Mouse (Mus musculus) CH12.LX (cell line): ENCODE data around the gene Ctla4. TPM values are rescaled to one million over a fixed set of nuclear protein-coding genes. Genes with fewer than 3 reads are reported as not detected.

ENCODE experiments used
- DNase-seq: peaks from one replicate; pipeline ENCODE4 v3.0.0-alpha.2; 2013; ENCODE audit errors: extremely low read depth
- H3K27ac ChIP-seq: 2 replicates; pipeline ENCODE4 v1.5.1; 2012; ENCODE audit warnings: low read depth, mild to moderate bottlenecking, control low read depth, moderate library complexity; ENCODE audit not compliant: insufficient read depth
- H3K27me3 ChIP-seq: replicated peaks from 2 replicates; pipeline ENCODE3; 2012; ENCODE audit warnings: inconsistent platforms
- H3K36me3 ChIP-seq, 2 experiments: replicated peaks in 1 of 2; 2 replicates each; pipeline versions ENCODE3 to v1.6.1; 2012; ENCODE audit warnings: inconsistent platforms in 1 of 2, low read length in 1 of 2, mild to moderate bottlenecking in 1 of 2, mixed read lengths in 1 of 2, moderate library complexity in 1 of 2; ENCODE audit not compliant: control insufficient read depth in 1 of 2, insufficient read depth in 1 of 2
- H3K4me1 ChIP-seq, 2 experiments: 2 replicates each; pipeline ENCODE4 v1.6.1; 2012; ENCODE audit warnings: inconsistent platforms in 1 of 2, moderate library complexity in 1 of 2; ENCODE audit not compliant: insufficient read depth in 2 of 2, control insufficient read depth in 1 of 2
- H3K4me2 ChIP-seq: 2 replicates; pipeline ENCODE4 v1.6.1; 2012; ENCODE audit warnings: low read depth, mild to moderate bottlenecking, control low read depth; ENCODE audit not compliant: poor library complexity, insufficient read depth, severe bottlenecking
- H3K4me3 ChIP-seq, 3 experiments: fragments of 150-350 bp in 1 of 3; sonication (generic) in 1 of 3; replicated peaks in 1 of 3; 2 replicates each; pipeline versions ENCODE3 to v1.5.1; 2011 to 2012; ENCODE audit warnings: low read depth in 2 of 3, low read length in 2 of 3, mild to moderate bottlenecking in 2 of 3, moderate library complexity in 2 of 3, control low read depth in 1 of 3, improper control_type of control experiment in 1 of 3, inconsistent platforms in 1 of 3, mixed read lengths in 1 of 3; ENCODE audit not compliant: poor library complexity in 1 of 3
- H3K79me2 ChIP-seq: replicated peaks from 2 replicates; pipeline ENCODE4 v1.6.1; 2012; ENCODE audit warnings: mild to moderate bottlenecking, moderate library complexity; ENCODE audit not compliant: control insufficient read depth, poor library complexity, insufficient read depth, severe bottlenecking; ENCODE audit errors: extremely low read depth
- H3K9ac ChIP-seq: 2 replicates; pipeline ENCODE4 v1.6.1; 2012; ENCODE audit warnings: low read depth, mild to moderate bottlenecking, control low read depth, moderate library complexity; ENCODE audit not compliant: insufficient read depth
- H3K9me3 ChIP-seq: replicated peaks from 2 replicates; pipeline ENCODE3; 2012; ENCODE audit warnings: low read length, inconsistent platforms, mixed read lengths
- CHD1 ChIP-seq: IDR thresholded peaks from 2 replicates; pipeline ENCODE4 v1.6.1; 2012; ENCODE audit warnings: low read depth, low read length, improper control_type of control experiment, inconsistent platforms
- CHD2 ChIP-seq: IDR thresholded peaks from 2 replicates; pipeline ENCODE4 v1.6.1; 2011; ENCODE audit warnings: low read length, improper control_type of control experiment
- CTCF ChIP-seq, 2 experiments: IDR thresholded peaks in 1 of 2; conservative IDR thresholded peaks in 1 of 2; 2 replicates each; pipeline ENCODE4 v1.5.1; 2011 to 2012; ENCODE audit warnings: low read depth in 2 of 2, low read length in 2 of 2, improper control_type of control experiment in 1 of 2, inconsistent platforms in 1 of 2, mild to moderate bottlenecking in 1 of 2, moderate library complexity in 1 of 2
- E2F4 ChIP-seq: IDR thresholded peaks from 2 replicates; pipeline ENCODE4 v1.6.1; 2011; ENCODE audit warnings: low read depth, low read length, improper control_type of control experiment; ENCODE audit not compliant: insufficient replicate concordance
- ELF1 ChIP-seq: IDR thresholded peaks from 2 replicates; pipeline ENCODE4 v1.6.1; 2014; ENCODE audit warnings: low read depth, mild to moderate bottlenecking, inconsistent platforms, low read length, improper control_type of control experiment
- ETS1 ChIP-seq: conservative IDR thresholded peaks from 2 replicates; pipeline ENCODE4 v1.6.1; 2012; ENCODE audit warnings: low read depth, mild to moderate bottlenecking, inconsistent platforms, low read length, improper control_type of control experiment, moderate library complexity
- IRF4 ChIP-seq: IDR thresholded peaks from 2 replicates; pipeline ENCODE4 v1.6.1; 2014; ENCODE audit warnings: low read depth, mild to moderate bottlenecking, inconsistent platforms, low read length, improper control_type of control experiment
- JUN ChIP-seq: IDR thresholded peaks from 2 replicates; pipeline ENCODE4 v1.6.1; 2011; ENCODE audit warnings: low read depth, mild to moderate bottlenecking, low read length, improper control_type of control experiment, moderate library complexity; ENCODE audit not compliant: insufficient read depth
- JUND ChIP-seq: conservative IDR thresholded peaks from 2 replicates; pipeline ENCODE4 v1.6.1; 2011; ENCODE audit warnings: low read depth, low read length, improper control_type of control experiment
- MAFK ChIP-seq: IDR thresholded peaks from 2 replicates; pipeline ENCODE4 v1.6.1; 2011; ENCODE audit warnings: low read length, improper control_type of control experiment; ENCODE audit not compliant: insufficient replicate concordance
- MAX ChIP-seq: IDR thresholded peaks from 2 replicates; pipeline ENCODE4 v1.6.1; 2011; ENCODE audit warnings: low read length, improper control_type of control experiment
- MAZ ChIP-seq: IDR thresholded peaks from 2 replicates; pipeline ENCODE4 v1.6.1; 2012; ENCODE audit warnings: low read depth, mild to moderate bottlenecking, inconsistent platforms, low read length, improper control_type of control experiment, moderate library complexity
- MXI1 ChIP-seq: IDR thresholded peaks from 2 replicates; pipeline ENCODE4 v1.6.1; 2011; ENCODE audit warnings: mild to moderate bottlenecking, low read depth, low read length, improper control_type of control experiment
- MYC ChIP-seq: IDR thresholded peaks from 2 replicates; pipeline ENCODE4 v1.6.1; 2011; ENCODE audit warnings: low read depth, mild to moderate bottlenecking, improper control_type of control experiment, low read length
- POLR2AphosphoS2 ChIP-seq: IDR thresholded peaks from 2 replicates; pipeline ENCODE4 v1.6.1; 2011; ENCODE audit warnings: low read depth, low read length, improper control_type of control experiment
- RAD21 ChIP-seq: IDR thresholded peaks from 2 replicates; pipeline ENCODE4 v1.6.1; 2011; ENCODE audit warnings: low read depth, mild to moderate bottlenecking, low read length, improper control_type of control experiment, moderate library complexity
- RCOR1 ChIP-seq: conservative IDR thresholded peaks from 2 replicates; pipeline ENCODE4 v1.6.1; 2012; ENCODE audit warnings: low read depth, mild to moderate bottlenecking, inconsistent platforms, low read length, improper control_type of control experiment
- TBP ChIP-seq: conservative IDR thresholded peaks from 2 replicates; pipeline ENCODE4 v1.6.1; 2011; ENCODE audit warnings: low read depth, low read length, improper control_type of control experiment
- TCF12 ChIP-seq: IDR thresholded peaks from 2 replicates; pipeline ENCODE4 v1.6.1; 2014; ENCODE audit warnings: low read depth, mild to moderate bottlenecking, inconsistent platforms, low read length, improper control_type of control experiment
- UBTF ChIP-seq: IDR thresholded peaks from 2 replicates; pipeline ENCODE4 v1.6.1; 2012; ENCODE audit warnings: low read depth, mild to moderate bottlenecking, inconsistent platforms, low read length, improper control_type of control experiment, moderate library complexity
- ZC3H11A ChIP-seq: IDR thresholded peaks from 2 replicates; pipeline ENCODE4 v1.6.1; 2012; ENCODE audit warnings: low read depth, mild to moderate bottlenecking, inconsistent platforms, low read length, improper control_type of control experiment
- ZKSCAN1 ChIP-seq: IDR thresholded peaks from 2 replicates; pipeline ENCODE4 v1.6.1; 2012; ENCODE audit warnings: low read depth, inconsistent platforms, low read length, improper control_type of control experiment, borderline replicate concordance
- ZNF384 ChIP-seq: IDR thresholded peaks from 2 replicates; pipeline ENCODE4 v1.6.1; 2012; ENCODE audit warnings: low read depth, low read length, improper control_type of control experiment, inconsistent platforms
- dilution Hi-C: fragments of 300-500 bp; cut with MboI; formaldehyde crosslinking; loops from 2 replicates; pipeline ENCODE4 v1.14.3; 2020; ENCODE audit warnings: low sequenced_read_pairs; ENCODE audit not compliant: extremely low pct_unique_long_range_greater_than_20kb, extremely low pct_ligation_motif_present
- in situ Hi-C: fragments of 300-500 bp; cut with MboI; formaldehyde crosslinking; loops from 3 replicates; pipeline ENCODE4 v1.14.3; 2019; ENCODE audit warnings: low sequenced_read_pairs, low pct_ligation_motif_present, low pct_unique_long_range_greater_than_20kb, mixed read lengths
- polyA plus RNA-seq: library from polyadenylated mRNA; unstranded; fragments of >175 nt; gene quantifications from 2 replicates; pipeline ENCODE4 v1.2.1, GENCODE M21; 2012; ENCODE audit warnings: low read depth; ENCODE audit not compliant: insufficient read length
- total RNA-seq, 2 experiments: library from RNA; depleted of rRNA; stranded (reverse); fragments of 300-350 nt in 1 of 2; fragments of >200 nt in 1 of 2; gene quantifications; 2 replicates each; pipeline ENCODE4 v1.2.3; 2012 to 2014

Ctla4 gene
- total and polyA plus RNA-seq, 3 experiments: 11.6 to 54.7 (median 53.7) TPM

- DNase-seq: no peak
- Histone ChIP-seq H3K4me3 (no peak overlapping the region), H3K9me3 (no peaks in the 10 kb centered on the region), H3K36me3 (no peaks in the 10 kb centered on the region), H3K27me3 (no peaks in the 10 kb centered on the region), H3K9ac (no peak overlapping the region), H3K79me2 (no peaks in the 10 kb centered on the region), H3K4me2 (no peak overlapping the region), H3K4me1 (peaks cover 0 to 15% of the 10 kb centered on the region in 2 experiments; a peak in 2 of 4 replicates), H3K27ac (no peak overlapping the region)
- TF ChIP-seq TBP: no peak
- TF ChIP-seq RCOR1: no peak
- no peak for TF ChIP-seq MAZ
- peak; percentile 23 for TF ChIP-seq RAD21
- TF ChIP-seq ZKSCAN1: no peak
- no peak for TF ChIP-seq MXI1
- TF ChIP-seq MAFK: no peak
- no peak for TF ChIP-seq UBTF
- no peak for TF ChIP-seq ELF1
- no peak for TF ChIP-seq IRF4
- TF ChIP-seq CTCF (conservative IDR thresholded peaks at IDR 0.05 in 1 of 2, IDR thresholded peaks at IDR 0.05 in 1 of 2; ENCODE audit: low read depth in 2 of 2, low read length in 2 of 2): peak in 1 of 2 experiments; percentile 45; a peak in 3 of 4 replicates
- no peak for TF ChIP-seq ETS1
- in situ Hi-C loops (loop anchor here (25.0 kb wide), 1 partner anchor 1071 kb away; no protein-coding TSS in a partner anchor), dilution Hi-C loops (no loop called here)
Measured at GRCm38 (mm10) chr1:60958287-60958686, 71.5 kb downstream of the Ctla4 start.

- dilution Hi-C loops: no loop called here
- H3K36me3 ChIP-seq: no peaks in the 10 kb centered on the region
- in situ Hi-C loops: loop anchor here (25.0 kb wide), 1 partner anchor 1072 kb away; no protein-coding TSS in a partner anchor
- no peak overlapping the region for H3K9ac ChIP-seq
- H3K4me1 ChIP-seq: peaks cover 0 to 7% of the 10 kb centered on the region in 2 experiments; a peak in 1 of 4 replicates
- no peak for TF ChIP-seq JUN
- no peak for TF ChIP-seq RCOR1
- no peak for TF ChIP-seq POLR2AphosphoS2
- TF ChIP-seq UBTF: no peak
- no peak for TF ChIP-seq MAFK
- TF ChIP-seq CHD2: no peak
- no peak for TF ChIP-seq ZNF384
- no peak for TF ChIP-seq TCF12
- TF ChIP-seq MYC: no peak
- no peak for TF ChIP-seq MAZ
- TF ChIP-seq CHD1: no peak
- no peak for TF ChIP-seq TBP
- no peak for TF ChIP-seq E2F4
- TF ChIP-seq ZC3H11A: no peak
- TF ChIP-seq ETS1: no peak
- no peak for TF ChIP-seq IRF4
- no peak for TF ChIP-seq MAX
- TF ChIP-seq JUND: no peak
- TF ChIP-seq, all 38 proteins: peak for 0
- H3K27ac ChIP-seq: no peak overlapping the region
- no peak overlapping the region for H3K4me3 ChIP-seq
- no peaks in the 10 kb centered on the region for H3K27me3 ChIP-seq
- no peak for DNase-seq
- H3K9me3 ChIP-seq: no peaks in the 10 kb centered on the region
- H3K4me2 ChIP-seq: no peak overlapping the region
- no peaks in the 10 kb centered on the region for H3K79me2 ChIP-seq
Measured at GRCm38 (mm10) chr1:60959246-60959645, 72.4 kb downstream of the Ctla4 start.
